Mouse (Mus musculus) midbrain, embryonic 14.5 days (tissue): ENCODE measurements around the gene Sprn. TPM values are rescaled to one million over a fixed set of nuclear protein-coding genes. Genes with fewer than 3 reads are reported as not detected.
A peak's percentile ranks its signal among the peaks of the same experiment; 100 is the strongest.

Source experiments
- ATAC-seq: fragments of 200-750 bp; cut with Nextera tagmentation; 2 replicates; pipeline ENCODE4 v1.8.0; 2017; ENCODE audit warnings: moderate number of reproducible peaks, moderate library complexity; ENCODE audit not compliant: low FRiP score, low TSS enrichment
- DNase-seq: peaks from one replicate; pipeline ENCODE4 v3.0.0-alpha.2; 2015
- H3K27ac ChIP-seq: fragments of 300-500 bp; sonication (generic); replicated peaks from 2 replicates; pipeline ENCODE4 v1.5.1; 2014; ENCODE audit warnings: mild to moderate bottlenecking, low read depth, low read length, moderate library complexity
- H3K27me3 ChIP-seq: fragments of 300-500 bp; sonication (generic); 2 replicates; pipeline ENCODE4 v1.6.1; 2014; ENCODE audit warnings: low read length, control low read depth, mixed read lengths; ENCODE audit not compliant: control insufficient read depth, insufficient read depth
- H3K36me3 ChIP-seq: fragments of 300-500 bp; sonication (generic); 2 replicates; pipeline ENCODE4 v1.6.1; 2014; ENCODE audit warnings: low read length, control low read depth; ENCODE audit not compliant: control insufficient read depth, insufficient read depth
- H3K4me1 ChIP-seq: fragments of 300-500 bp; sonication (generic); 2 replicates; pipeline ENCODE4 v1.6.1; 2014; ENCODE audit warnings: mild to moderate bottlenecking, antibody characterized with exemption, low read length, control low read depth; ENCODE audit not compliant: control insufficient read depth, insufficient read depth
- H3K4me2 ChIP-seq: fragments of 300-500 bp; sonication (generic); 2 replicates; pipeline ENCODE4 v1.6.1; 2014; ENCODE audit warnings: mild to moderate bottlenecking, low read length, moderate library complexity
- H3K4me3 ChIP-seq: fragments of 300-500 bp; sonication (generic); replicated peaks from 2 replicates; pipeline ENCODE4 v1.5.1; 2014; ENCODE audit warnings: low read depth, low read length
- H3K9ac ChIP-seq: fragments of 300-500 bp; sonication (generic); replicated peaks from 2 replicates; pipeline ENCODE4 v1.6.1; 2014; ENCODE audit warnings: mild to moderate bottlenecking, low read length, moderate library complexity
- H3K9me3 ChIP-seq: fragments of 300-500 bp; sonication (generic); 2 replicates; pipeline ENCODE4 v1.6.1; 2016; ENCODE audit warnings: low read length, control low read depth, mixed read lengths; ENCODE audit not compliant: control insufficient read depth
- WGBS: fragments of 180-500 bp; shearing (Covaris S2); extraction: QIAGEN DNeasy Blood & Tissue Kit; methylation state at CpG from one replicate; pipeline ENCODE4 v1.1.7; 2014; 5-methylcytosine and 5-hydroxymethylcytosine counted together
- polyA plus RNA-seq: library from polyadenylated mRNA; unstranded; fragments of >200 nt; fragmentation: Nextera tagmentation; extraction: Ambion mirVana; gene quantifications from 2 replicates; pipeline ENCODE4 v1.2.1, GENCODE M21; 2014

The Sprn gene
- 14.4 and 15.1 TPM in 2 replicates for polyA plus RNA-seq

GRCm38 (mm10) chr7:140154218-140154927 is at the start of gene Sprn:
TSS of gene Sprn (minus strand) at chr7:140154877.
- 1% methylated on average over 28 of the region's 28 CpGs for WGBS
- peaks cover 6% of the 10 kb centered on the region; the same call in 1 of the 2 replicates for H3K36me3 ChIP-seq
- H3K4me1 ChIP-seq, result peaks cover 12% of the 10 kb centered on the region
- DNase-seq (peak; percentile 79), ATAC-seq (peak; percentile 59)
- peak within 1 kb of the TSS; percentile 68 for H3K4me2 ChIP-seq
- peak within 1 kb of the TSS; percentile 46 for H3K4me3 ChIP-seq
- no peaks in the 10 kb centered on the region for H3K27me3 ChIP-seq
- H3K9me3 ChIP-seq, result no peaks in the 10 kb centered on the region
- H3K27ac ChIP-seq, result peak within 1 kb of the TSS; percentile 79
- peak within 1 kb of the TSS; percentile 73 for H3K9ac ChIP-seq

- Histone ChIP-seq H3K27ac (no peak overlapping the region), H3K4me3 (no peak overlapping the region), H3K36me3 (no peaks in the 10 kb centered on the region), H3K9ac (no peak overlapping the region), H3K9me3 (no peaks in the 10 kb centered on the region), H3K27me3 (no peaks in the 10 kb centered on the region), H3K4me2 (no peak overlapping the region), H3K4me1 (no peaks in the 10 kb centered on the region)
- no peak for ATAC-seq
- WGBS, result 88% methylated on average over 4 of the region's 4 CpGs
- no peak for DNase-seq
Observed at GRCm38 (mm10) chr7:140201090-140201489, 46.4 kb upstream of the Sprn start.

- no peak overlapping the region for H3K9ac ChIP-seq
- no peak overlapping the region for H3K4me2 ChIP-seq
- H3K4me3 ChIP-seq, result no peak overlapping the region
- H3K27me3 ChIP-seq, result no peaks in the 10 kb centered on the region
- H3K9me3 ChIP-seq, result no peaks in the 10 kb centered on the region
- H3K27ac ChIP-seq, result no peak overlapping the region
- no peak for DNase-seq
- no peaks in the 10 kb centered on the region for H3K4me1 ChIP-seq
- ATAC-seq, result no peak
- H3K36me3 ChIP-seq, result no peaks in the 10 kb centered on the region
- 85% methylated on average over 8 of the region's 8 CpGs for WGBS
Observed at GRCm38 (mm10) chr7:140196002-140196401, 41.3 kb upstream of the Sprn start.

- H3K9me3 ChIP-seq, result no peaks in the 10 kb centered on the region
- no peak overlapping the region for H3K4me2 ChIP-seq
- 91% methylated on average over 4 of the region's 4 CpGs for WGBS
- no peaks in the 10 kb centered on the region for H3K4me1 ChIP-seq
- no peak overlapping the region for H3K4me3 ChIP-seq
- ATAC-seq, result no peak
- no peak overlapping the region for H3K27ac ChIP-seq
- H3K27me3 ChIP-seq, result no peaks in the 10 kb centered on the region
- no peak overlapping the region for H3K9ac ChIP-seq
- H3K36me3 ChIP-seq, result no peaks in the 10 kb centered on the region
- DNase-seq, result no peak
Observed at GRCm38 (mm10) chr7:140194031-140194430, 39.4 kb upstream of the Sprn start.

GRCm38 (mm10) chr7:140192851-140193250 is 38.2 kb upstream of the Sprn start:
- Histone ChIP-seq H3K36me3 (no peaks in the 10 kb centered on the region), H3K4me2 (no peak overlapping the region), H3K9ac (no peak overlapping the region), H3K4me1 (no peaks in the 10 kb centered on the region), H3K27me3 (no peaks in the 10 kb centered on the region), H3K9me3 (no peaks in the 10 kb centered on the region), H3K4me3 (no peak overlapping the region), H3K27ac (no peak overlapping the region)
- ATAC-seq (no peak), DNase-seq (no peak)
- WGBS, result 92% methylated on average over 2 of the region's 2 CpGs

- Histone ChIP-seq H3K4me2 (no peak overlapping the region), H3K4me3 (no peak overlapping the region), H3K36me3 (no peaks in the 10 kb centered on the region), H3K27me3 (no peaks in the 10 kb centered on the region), H3K9me3 (no peaks in the 10 kb centered on the region), H3K9ac (no peak overlapping the region), H3K4me1 (no peaks in the 10 kb centered on the region), H3K27ac (no peak overlapping the region)
- DNase-seq (no peak), ATAC-seq (no peak)
- 54% methylated on average over 2 of the region's 2 CpGs for WGBS
Observed at GRCm38 (mm10) chr7:140192445-140192844, 37.8 kb upstream of the Sprn start.

- Histone ChIP-seq H3K4me2 (no peak overlapping the region), H3K4me3 (no peak overlapping the region), H3K4me1 (no peaks in the 10 kb centered on the region), H3K36me3 (no peaks in the 10 kb centered on the region), H3K27me3 (no peaks in the 10 kb centered on the region), H3K9ac (no peak overlapping the region), H3K9me3 (no peaks in the 10 kb centered on the region), H3K27ac (no peak overlapping the region)
- DNase-seq, result no peak
- WGBS, result 90% methylated on average over 1 of the region's 1 CpGs
- ATAC-seq, result no peak
Observed at GRCm38 (mm10) chr7:140190435-140190834, 35.8 kb upstream of the Sprn start.

GRCm38 (mm10) chr7:140188391-140189328 is 34.0 kb upstream of the Sprn start:
- Histone ChIP-seq H3K27me3 (no peaks in the 10 kb centered on the region), H3K36me3 (no peaks in the 10 kb centered on the region), H3K4me3 (no peak overlapping the region), H3K4me2 (no peak overlapping the region), H3K9ac (no peak overlapping the region), H3K4me1 (no peaks in the 10 kb centered on the region), H3K27ac (no peak overlapping the region), H3K9me3 (no peaks in the 10 kb centered on the region)
- WGBS, result 68% methylated on average over 4 of the region's 4 CpGs
- DNase-seq (peak; percentile 75), ATAC-seq (no peak)
